In the genomic region with DNA sequence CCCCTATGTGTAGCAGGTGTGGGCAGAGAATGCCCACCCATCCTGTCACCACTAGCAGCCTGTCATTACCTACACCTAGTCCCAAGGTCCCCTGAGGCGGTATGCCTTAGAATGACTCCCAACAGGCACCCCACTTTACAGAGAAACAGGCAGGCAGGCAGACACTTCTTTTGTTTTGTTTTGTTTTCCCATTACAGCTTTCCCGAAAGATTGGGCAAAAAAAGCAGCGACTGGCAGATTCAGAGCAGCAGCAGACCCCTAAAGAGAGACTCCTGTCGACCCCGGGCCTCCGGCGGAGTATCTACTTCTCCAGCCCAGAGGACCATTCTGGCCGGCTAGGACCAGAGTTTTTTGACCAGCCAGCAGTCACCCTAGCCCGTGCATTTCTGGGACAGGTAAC, we compare ENCODE assay signal across 10 mouse cellular contexts. TPM values are rescaled to one million over a fixed set of nuclear protein-coding genes. Genes with fewer than 3 reads are reported as not detected.
DNase-seq lines count a peak whose midpoint lies in the region; ATAC-seq and TF ChIP-seq lines count a peak whose summit lies in the region.
"Had no signal": no experiment of that assay in that cellular context is flagged by ENCODE, and none has a peak within 500 bp of the region (broad histone marks: within the 10 kb centered on the region; RNA-seq: fewer than 3 reads in every experiment).

No protein-coding gene starts in this region.

- H3K27me3 ChIP-seq in intestine, embryonic 14.5 days (replicated peaks; ENCODE audit: control insufficient read depth, insufficient read depth, low read length), result no peaks in the 10 kb centered on the region
- H3K27me3 ChIP-seq in intestine, postnatal 0 days (replicated peaks; ENCODE audit: control insufficient read depth, insufficient read depth, low read length), result no peaks in the 10 kb centered on the region
- peaks cover 15% of the 10 kb centered on the region; the same call in 1 of the 2 replicates for H3K27me3 ChIP-seq in embryonic facial prominence, embryonic 10.5 days (replicated peaks; ENCODE audit: low read depth, poor library complexity, severe bottlenecking)
- H3K27me3 ChIP-seq in forebrain, postnatal 0 days (ENCODE audit: insufficient read depth, low read length), result peaks cover 9% of the 10 kb centered on the region
- H3K27me3 ChIP-seq in midbrain, embryonic 11.5 days (ENCODE audit: control insufficient read depth, insufficient read depth, low read length), result peaks cover 11% of the 10 kb centered on the region

- DNase-seq in intestine, embryonic 14.5 days (ENCODE audit: low spot score), result no peak
- DNase-seq in embryonic facial prominence, embryonic 10.5 days (ENCODE audit: low spot score), result no peak
- DNase-seq in forebrain, postnatal 0 days, result no peak
- DNase-seq in midbrain, embryonic 11.5 days (ENCODE audit: low spot score, missing footprints), result no peak
- no peak for DNase-seq in layer of hippocampus, postnatal 36 days
- no peak for DNase-seq in right cerebral cortex, adult 2 months (ENCODE audit: low spot score in 2 of 2)
- DNase-seq: adrenal gland, adult 8-10 months; lung, adult 18-20 months had no signal

- 0 out of 2 replicates have a peak overlapping the region, but pooled peaks have one; percentile 79 for H3K4me2 ChIP-seq in intestine, embryonic 14.5 days (ENCODE audit: low read length)
- no peak overlapping the region for H3K4me2 ChIP-seq in intestine, postnatal 0 days (replicated peaks; ENCODE audit: low read depth)
- 0 out of 2 replicates have a peak overlapping the region, but pooled peaks have one; percentile 80 for H3K4me2 ChIP-seq in forebrain, postnatal 0 days (ENCODE audit: low read depth)
- no peak overlapping the region for H3K4me2 ChIP-seq in midbrain, embryonic 11.5 days

- ATAC-seq in intestine, embryonic 14.5 days (replicated peaks; ENCODE audit: low FRiP score, low TSS enrichment, low read depth), result no peak
- no peak for ATAC-seq in intestine, postnatal 0 days
- no peak for ATAC-seq in forebrain, postnatal 0 days
- ATAC-seq in midbrain, embryonic 11.5 days (ENCODE audit: low FRiP score), result no peak

- peaks cover 31% of the 10 kb centered on the region for H3K4me1 ChIP-seq in intestine, embryonic 14.5 days (replicated peaks; ENCODE audit: control insufficient read depth, insufficient read depth, low read length)
- H3K4me1 ChIP-seq in intestine, postnatal 0 days (replicated peaks; ENCODE audit: control insufficient read depth, insufficient read depth, low read length), result peaks cover 11% of the 10 kb centered on the region; the same call in 1 of the 2 replicates
- peaks cover 50% of the 10 kb centered on the region for H3K4me1 ChIP-seq in embryonic facial prominence, embryonic 10.5 days
- H3K4me1 ChIP-seq in forebrain, postnatal 0 days (ENCODE audit: insufficient read depth), result peaks cover 10% of the 10 kb centered on the region
- H3K4me1 ChIP-seq in midbrain, embryonic 11.5 days (ENCODE audit: control insufficient read depth, insufficient read depth, low read length), result peaks cover 13% of the 10 kb centered on the region

- no peak for TF ChIP-seq CTCF in intestine, postnatal 0 days (IDR thresholded peaks at IDR 0.05; ENCODE audit: low read depth)
- TF ChIP-seq CTCF in forebrain, postnatal 0 days (IDR thresholded peaks at IDR 0.05; ENCODE audit: low read depth), result no peak

- no peak overlapping the region for H3K9ac ChIP-seq in intestine, embryonic 14.5 days (ENCODE audit: low read length)
- H3K9ac ChIP-seq in intestine, postnatal 0 days (ENCODE audit: low read depth, low read length), result no peak overlapping the region
- no peak overlapping the region; the same call in 1 of the 2 replicates for H3K9ac ChIP-seq in forebrain, postnatal 0 days
- peak overlapping the region; percentile 83; the same call in 1 of the 2 replicates for H3K9ac ChIP-seq in midbrain, embryonic 11.5 days (ENCODE audit: low read length)

- no peaks in the 10 kb centered on the region for H3K9me3 ChIP-seq in intestine, embryonic 14.5 days (ENCODE audit: control insufficient read depth, low read length)
- no peaks in the 10 kb centered on the region for H3K9me3 ChIP-seq in intestine, postnatal 0 days (ENCODE audit: control insufficient read depth)
- H3K9me3 ChIP-seq in embryonic facial prominence, embryonic 10.5 days, result no peaks in the 10 kb centered on the region
- no peaks in the 10 kb centered on the region for H3K9me3 ChIP-seq in forebrain, postnatal 0 days (ENCODE audit: low read length)
- no peaks in the 10 kb centered on the region for H3K9me3 ChIP-seq in midbrain, embryonic 11.5 days (ENCODE audit: control insufficient read depth, low read length)
- H3K9me3 ChIP-seq: G1E had no signal

- H3K4me3 ChIP-seq in intestine, embryonic 14.5 days (ENCODE audit: low read depth, low read length), result no peak overlapping the region
- no peak overlapping the region for H3K4me3 ChIP-seq in intestine, postnatal 0 days (ENCODE audit: low read depth, low read length)
- peak overlapping the region; percentile 69; the same call in 1 of the 2 replicates for H3K4me3 ChIP-seq in embryonic facial prominence, embryonic 10.5 days
- H3K4me3 ChIP-seq in forebrain, postnatal 0 days (ENCODE audit: low read depth, low read length), result no peak overlapping the region
- no peak overlapping the region for H3K4me3 ChIP-seq in midbrain, embryonic 11.5 days (ENCODE audit: low read depth, low read length)

- no peak overlapping the region for H3K27ac ChIP-seq in intestine, embryonic 14.5 days (ENCODE audit: low read depth)
- H3K27ac ChIP-seq in intestine, postnatal 0 days (ENCODE audit: low read depth, low read length), result no peak overlapping the region
- 0 out of 2 replicates have a peak overlapping the region, but pooled peaks have one; percentile 90 for H3K27ac ChIP-seq in embryonic facial prominence, embryonic 10.5 days (replicated peaks)
- no peak overlapping the region for H3K27ac ChIP-seq in forebrain, postnatal 0 days (ENCODE audit: low read depth, low read length)
- H3K27ac ChIP-seq in midbrain, embryonic 11.5 days (ENCODE audit: low read depth, low read length), result no peak overlapping the region

- whole genome bisulfite sequencing in intestine, embryonic 14.5 days, result 89% methylated on average over 9 of the region's 9 CpGs
- 93% methylated on average over 9 of the region's 9 CpGs for WGBS in intestine, postnatal 0 days
- 91% methylated on average over 9 of the region's 9 CpGs for WGBS in embryonic facial prominence, embryonic 10.5 days
- WGBS in forebrain, postnatal 0 days, result 81% methylated on average over 9 of the region's 9 CpGs
- WGBS in midbrain, embryonic 11.5 days, result 92% methylated on average over 9 of the region's 9 CpGs

- peaks cover 46% of the 10 kb centered on the region for H3K36me3 ChIP-seq in intestine, embryonic 14.5 days (ENCODE audit: control insufficient read depth, insufficient read depth, low read length)
- peaks cover 31% of the 10 kb centered on the region for H3K36me3 ChIP-seq in intestine, postnatal 0 days (ENCODE audit: control insufficient read depth, insufficient read depth)
- H3K36me3 ChIP-seq in embryonic facial prominence, embryonic 10.5 days (replicated peaks), result peaks cover 46% of the 10 kb centered on the region
- peaks cover 26% of the 10 kb centered on the region for H3K36me3 ChIP-seq in forebrain, postnatal 0 days (ENCODE audit: insufficient read depth)
- H3K36me3 ChIP-seq in midbrain, embryonic 11.5 days (ENCODE audit: control insufficient read depth, insufficient read depth, low read length), result peaks cover 5% of the 10 kb centered on the region; the same call in 1 of the 2 replicates

RNA-seq across cellular contexts. Expression of a gene that starts 1.2 kb away (rescaled TPM):
- 36.2 and 39.3 TPM in 2 replicates for polyA plus RNA-seq in intestine, embryonic 14.5 days (2014; fragmentation: Nextera tagmentation; extraction: Ambion mirVana)
- polyA plus RNA-seq in intestine, postnatal 0 days (2015; fragmentation: Nextera tagmentation; extraction: Ambion mirVana), result 19.2 and 20.9 TPM in 2 replicates
- 31.3 and 33.2 TPM in 2 replicates for polyA plus RNA-seq in embryonic facial prominence, embryonic 10.5 days (2016; fragmentation: Nextera tagmentation; extraction: Ambion mirVana)
- total RNA-seq in forebrain, postnatal 0 days (2014; rRNA removed), result 28.4 and 29.7 TPM in 2 replicates
- polyA plus RNA-seq in forebrain, postnatal 0 days (2015; fragmentation: Nextera tagmentation; extraction: Ambion mirVana), result 26.4 and 31.0 TPM in 2 replicates
- 24.8 and 27.2 TPM in 2 replicates for polyA plus RNA-seq in midbrain, embryonic 11.5 days (2014; fragmentation: Nextera tagmentation; extraction: Ambion mirVana)
- total RNA-seq in layer of hippocampus, postnatal 36 days (2021), result 10 to 100 TPM; 16.8 to 17.0 TPM

RNA-seq across cellular contexts. Expression of a gene that starts 5.5 kb away (rescaled TPM):
- 45.6 and 57.9 TPM in 2 replicates for polyA plus RNA-seq in intestine, embryonic 14.5 days (2014; fragmentation: Nextera tagmentation; extraction: Ambion mirVana)
- 20.7 and 26.1 TPM in 2 replicates for polyA plus RNA-seq in intestine, postnatal 0 days (2015; fragmentation: Nextera tagmentation; extraction: Ambion mirVana)
- 32.2 and 33.1 TPM in 2 replicates for polyA plus RNA-seq in embryonic facial prominence, embryonic 10.5 days (2016; fragmentation: Nextera tagmentation; extraction: Ambion mirVana)
- 16.3 and 23.2 TPM in 2 replicates for total RNA-seq in forebrain, postnatal 0 days (2014; rRNA removed)
- polyA plus RNA-seq in forebrain, postnatal 0 days (2015; fragmentation: Nextera tagmentation; extraction: Ambion mirVana), result 14.7 and 17.9 TPM in 2 replicates
- polyA plus RNA-seq in midbrain, embryonic 11.5 days (2014; fragmentation: Nextera tagmentation; extraction: Ambion mirVana), result 13.2 and 14.1 TPM in 2 replicates
- 10 to 100 TPM; 13.4 to 16.5 TPM for total RNA-seq in layer of hippocampus, postnatal 36 days (2021)

RNA-seq across cellular contexts. Expression of a gene that starts 22.3 kb away (rescaled TPM):
- 58.0 and 60.7 TPM in 2 replicates for polyA plus RNA-seq in intestine, embryonic 14.5 days (2014; fragmentation: Nextera tagmentation; extraction: Ambion mirVana)
- 27.0 and 28.0 TPM in 2 replicates for polyA plus RNA-seq in intestine, postnatal 0 days (2015; fragmentation: Nextera tagmentation; extraction: Ambion mirVana)
- 102 and 106 TPM in 2 replicates for polyA plus RNA-seq in embryonic facial prominence, embryonic 10.5 days (2016; fragmentation: Nextera tagmentation; extraction: Ambion mirVana)
- 15.2 and 34.0 TPM in 2 replicates for total RNA-seq in forebrain, postnatal 0 days (2014; rRNA removed)
- 50.4 and 58.0 TPM in 2 replicates for polyA plus RNA-seq in forebrain, postnatal 0 days (2015; fragmentation: Nextera tagmentation; extraction: Ambion mirVana)
- polyA plus RNA-seq in midbrain, embryonic 11.5 days (2014; fragmentation: Nextera tagmentation; extraction: Ambion mirVana), result 77.0 and 87.0 TPM in 2 replicates
- 10 to 100 TPM; 18.0 to 19.0 TPM for total RNA-seq in layer of hippocampus, postnatal 36 days (2021)

RNA-seq across cellular contexts. Expression of a gene that starts 27.5 kb away (rescaled TPM):
- not detected in 2 replicates for polyA plus RNA-seq in intestine, embryonic 14.5 days (2014; fragmentation: Nextera tagmentation; extraction: Ambion mirVana)
- polyA plus RNA-seq in intestine, postnatal 0 days (2015; fragmentation: Nextera tagmentation; extraction: Ambion mirVana), result not detected in 2 replicates
- 0.05 TPM in 1 of 2 replicates, not detected in the other for polyA plus RNA-seq in embryonic facial prominence, embryonic 10.5 days (2016; fragmentation: Nextera tagmentation; extraction: Ambion mirVana)
- not detected in 2 replicates for total RNA-seq in forebrain, postnatal 0 days (2014; rRNA removed)
- polyA plus RNA-seq in forebrain, postnatal 0 days (2015; fragmentation: Nextera tagmentation; extraction: Ambion mirVana), result not detected in 2 replicates
- polyA plus RNA-seq in midbrain, embryonic 11.5 days (2014; fragmentation: Nextera tagmentation; extraction: Ambion mirVana), result not detected in 2 replicates
- total RNA-seq in layer of hippocampus, postnatal 36 days (2021), result not detected

RNA-seq across cellular contexts. Expression of a gene that starts 40.0 kb away (rescaled TPM):
- 28.0 and 29.5 TPM in 2 replicates for polyA plus RNA-seq in intestine, embryonic 14.5 days (2014; fragmentation: Nextera tagmentation; extraction: Ambion mirVana)
- polyA plus RNA-seq in intestine, postnatal 0 days (2015; fragmentation: Nextera tagmentation; extraction: Ambion mirVana), result 19.8 and 20.7 TPM in 2 replicates
- 45.9 and 47.8 TPM in 2 replicates for polyA plus RNA-seq in embryonic facial prominence, embryonic 10.5 days (2016; fragmentation: Nextera tagmentation; extraction: Ambion mirVana)
- total RNA-seq in forebrain, postnatal 0 days (2014; rRNA removed), result 34.6 and 51.9 TPM in 2 replicates
- polyA plus RNA-seq in forebrain, postnatal 0 days (2015; fragmentation: Nextera tagmentation; extraction: Ambion mirVana), result 32.0 and 38.1 TPM in 2 replicates
- polyA plus RNA-seq in midbrain, embryonic 11.5 days (2014; fragmentation: Nextera tagmentation; extraction: Ambion mirVana), result 28.3 and 34.0 TPM in 2 replicates
- total RNA-seq in layer of hippocampus, postnatal 36 days (2021), result 10 to 100 TPM; 47.3 to 61.2 TPM

Comparison
In these comparisons a context has a peak if more than half of its experiments do, and no peak if none do; other contexts are left out.
1. H3K4me2 ChIP-seq: peak in intestine, embryonic 14.5 days (single experiment) and forebrain, postnatal 0 days (single experiment); none in intestine, postnatal 0 days (single experiment) and midbrain, embryonic 11.5 days (single experiment).